Mouse (Mus musculus): ENCODE data around the gene Taf11.

DNA sequence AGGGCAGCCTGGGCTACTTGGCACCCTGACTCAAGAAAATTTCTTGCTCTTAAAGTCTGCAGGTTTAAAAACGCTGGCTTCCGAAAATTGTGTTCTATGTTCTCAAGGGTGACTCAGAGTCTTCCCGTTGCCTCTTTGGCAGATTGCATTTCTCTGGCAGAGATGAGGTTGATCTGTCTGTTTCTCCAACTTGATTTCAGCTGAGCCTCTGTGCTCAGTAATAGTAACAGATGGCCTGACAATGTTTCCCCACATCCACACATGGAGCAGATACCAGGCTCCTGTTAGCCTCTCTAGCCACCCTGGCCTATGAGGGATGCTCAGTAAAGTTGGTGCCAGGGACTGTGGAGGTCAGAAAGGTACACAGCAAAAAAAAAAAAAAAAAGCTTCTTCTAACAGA is 37.8 kb downstream of the Taf11 start:
- TF ChIP-seq CTCF (IDR thresholded peaks at IDR 0.05; ENCODE audit: control insufficient read depth, insufficient read depth, insufficient replicate concordance, low read depth, low read length) (no peak), POLR2A (IDR thresholded peaks at IDR 0.05; ENCODE audit: control insufficient read depth, low read depth, low read length) (no peak)
